Mouse (Mus musculus): ENCODE measurements around the gene Pgp. TPM values are rescaled to one million over a fixed set of nuclear protein-coding genes. Genes with fewer than 3 reads are reported as not detected.
A peak's percentile ranks its signal among the peaks of the same experiment; 100 is the strongest.

Gene Pgp
- total and polyA plus RNA-seq, 2 experiments from 2014 or later: 50.1 to 86.8 TPM

GRCm38 (mm10) chr17:24463374-24464133 is 6.6 kb upstream of the Pgp start:
- Histone ChIP-seq H3K27ac (ENCODE audit: low read depth, low read length) (no peak overlapping the region), H3K4me3 (ENCODE audit: low read depth, low read length) (no peak overlapping the region), H3K9ac (replicated peaks; ENCODE audit: low read length, poor library complexity, severe bottlenecking) (no peak overlapping the region), H3K27me3 (ENCODE audit: insufficient read depth, low read length) (no peaks in the 10 kb centered on the region), H3K9me3 (ENCODE audit: low read length) (no peaks in the 10 kb centered on the region), H3K4me2 (ENCODE audit: low read depth, low read length, poor library complexity, severe bottlenecking) (no peak overlapping the region), H3K4me1 (ENCODE audit: insufficient read depth, low read length) (no peaks in the 10 kb centered on the region), H3K36me3 (ENCODE audit: insufficient read depth, low read length) (no peaks in the 10 kb centered on the region)
- 66% methylated on average over 6 of the region's 6 CpGs for WGBS
- TF ChIP-seq CTCF (IDR thresholded peaks at IDR 0.05): no peak
- no peak for DNase-seq (ENCODE audit: low spot score)
- ATAC-seq (ENCODE audit: low FRiP score): no peak

- ATAC-seq (ENCODE audit: low FRiP score): no peak
- no peak for TF ChIP-seq CTCF (IDR thresholded peaks at IDR 0.05)
- H3K4me2 ChIP-seq (ENCODE audit: low read depth, low read length, poor library complexity, severe bottlenecking): no peak overlapping the region
- no peaks in the 10 kb centered on the region for H3K27me3 ChIP-seq (ENCODE audit: insufficient read depth, low read length)
- no peak overlapping the region for H3K27ac ChIP-seq (ENCODE audit: low read depth, low read length)
- peaks cover 14% of the 10 kb centered on the region for H3K4me1 ChIP-seq (ENCODE audit: insufficient read depth, low read length)
- no peaks in the 10 kb centered on the region for H3K36me3 ChIP-seq (ENCODE audit: insufficient read depth, low read length)
- H3K4me3 ChIP-seq (ENCODE audit: low read depth, low read length): no peak overlapping the region
- 93% methylated on average over 5 of the region's 5 CpGs for WGBS
- no peaks in the 10 kb centered on the region for H3K9me3 ChIP-seq (ENCODE audit: low read length)
- no peak overlapping the region for H3K9ac ChIP-seq (replicated peaks; ENCODE audit: low read length, poor library complexity, severe bottlenecking)
- no peak for DNase-seq (ENCODE audit: low spot score)
These were observed 1.5 kb upstream of the Pgp start for GRCm38 (mm10) chr17:24468636-24469246.

GRCm38 (mm10) chr17:24469336-24469909 is 769 bp upstream of the Pgp start:
- Histone ChIP-seq H3K9ac (replicated peaks; ENCODE audit: low read length, poor library complexity, severe bottlenecking) (no peak overlapping the region), H3K36me3 (ENCODE audit: insufficient read depth, low read length) (peaks cover 7% of the 10 kb centered on the region), H3K4me3 (ENCODE audit: low read depth, low read length) (peak overlapping the region; percentile 81), H3K27ac (ENCODE audit: low read depth, low read length) (peak overlapping the region; percentile 85; the same call in 1 of the 2 replicates), H3K9me3 (ENCODE audit: low read length) (no peaks in the 10 kb centered on the region), H3K4me1 (ENCODE audit: insufficient read depth, low read length) (peaks cover 17% of the 10 kb centered on the region), H3K27me3 (ENCODE audit: insufficient read depth, low read length) (no peaks in the 10 kb centered on the region), H3K4me2 (ENCODE audit: low read depth, low read length, poor library complexity, severe bottlenecking) (peak overlapping the region; percentile 99)
- ATAC-seq (ENCODE audit: low FRiP score) (no peak), DNase-seq (ENCODE audit: low spot score) (no peak)
- TF ChIP-seq CTCF (IDR thresholded peaks at IDR 0.05): no peak
- 21% methylated on average over 7 of the region's 7 CpGs for WGBS

- ATAC-seq (ENCODE audit: low FRiP score): peak; percentile 17; the same call in 1 of the 2 replicates
- H3K9ac ChIP-seq (replicated peaks; ENCODE audit: low read length, poor library complexity, severe bottlenecking): peak overlapping the region; percentile 86
- peak overlapping the region; percentile 99 for H3K4me2 ChIP-seq (ENCODE audit: low read depth, low read length, poor library complexity, severe bottlenecking)
- peaks cover 21% of the 10 kb centered on the region for H3K36me3 ChIP-seq (ENCODE audit: insufficient read depth, low read length)
- under 1% methylated on average over 68 of the region's 68 CpGs for WGBS
- TF ChIP-seq CTCF (IDR thresholded peaks at IDR 0.05): no peak
- H3K27ac ChIP-seq (ENCODE audit: low read depth, low read length): peak overlapping the region; percentile 85
- no peaks in the 10 kb centered on the region for H3K27me3 ChIP-seq (ENCODE audit: insufficient read depth, low read length)
- H3K4me3 ChIP-seq (ENCODE audit: low read depth, low read length): peak overlapping the region; percentile 81
- H3K4me1 ChIP-seq (ENCODE audit: insufficient read depth, low read length): peaks cover 17% of the 10 kb centered on the region
- DNase-seq (ENCODE audit: low spot score): peak; percentile 28
- H3K9me3 ChIP-seq (ENCODE audit: low read length): no peaks in the 10 kb centered on the region
These were observed 722 bp downstream of the Pgp start for GRCm38 (mm10) chr17:24470701-24471527.

GRCm38 (mm10) chr17:24472512-24472911 is 2.3 kb downstream of the Pgp start:
- no peaks in the 10 kb centered on the region for H3K27me3 ChIP-seq (ENCODE audit: insufficient read depth, low read length)
- DNase-seq (ENCODE audit: low spot score) (peak; percentile 49), ATAC-seq (ENCODE audit: low FRiP score) (no peak)
- H3K4me2 ChIP-seq (ENCODE audit: low read depth, low read length, poor library complexity, severe bottlenecking): peak overlapping the region; percentile 99
- WGBS: 92% methylated on average over 4 of the region's 4 CpGs
- TF ChIP-seq CTCF (IDR thresholded peaks at IDR 0.05): no peak
- no peak overlapping the region for H3K27ac ChIP-seq (ENCODE audit: low read depth, low read length)
- no peaks in the 10 kb centered on the region for H3K9me3 ChIP-seq (ENCODE audit: low read length)
- peaks cover 35% of the 10 kb centered on the region for H3K36me3 ChIP-seq (ENCODE audit: insufficient read depth, low read length)
- no peak overlapping the region for H3K9ac ChIP-seq (replicated peaks; ENCODE audit: low read length, poor library complexity, severe bottlenecking)
- H3K4me3 ChIP-seq (ENCODE audit: low read depth, low read length): no peak overlapping the region
- H3K4me1 ChIP-seq (ENCODE audit: insufficient read depth, low read length): peaks cover 17% of the 10 kb centered on the region
